In genomic region chr19:29520996-29521560, GRCm38 (mm10) we compare ENCODE assay signal across 8 mouse cellular contexts. TPM values are rescaled to one million over a fixed set of nuclear protein-coding genes. Genes with fewer than 3 reads are reported as not detected.
A peak's percentile ranks its signal among the peaks of the same experiment; 100 is the strongest.
DNase-seq lines count a peak whose midpoint lies in the region; TF ChIP-seq lines count a peak whose summit lies in the region.

No protein-coding gene starts in this region.

- H3K4me3 ChIP-seq in layer of hippocampus, adult 2 months = peak overlapping the region; percentile 95; the same call in 1 of the 2 replicates
- peak overlapping the region; percentile 97 for H3K4me3 ChIP-seq in embryonic facial prominence, embryonic 10.5 days
- peak overlapping the region; percentile 73 for H3K4me3 ChIP-seq in myocyte

- 46% methylated on average over 10 of the region's 10 CpGs for WGBS in embryonic facial prominence, embryonic 10.5 days

- H3K9me3 ChIP-seq in embryonic facial prominence, embryonic 10.5 days = no peaks in the 10 kb centered on the region

- peaks cover 23% of the 10 kb centered on the region for H3K4me1 ChIP-seq in embryonic facial prominence, embryonic 10.5 days

- no peak for DNase-seq in layer of hippocampus, adult 2 months (ENCODE audit: low spot score in 2 of 2)
- DNase-seq in layer of hippocampus, postnatal 14 days (ENCODE audit: low spot score in 2 of 2) = no peak
- no peak for DNase-seq in embryonic facial prominence, embryonic 10.5 days (ENCODE audit: low spot score)
- peak; percentile 19 for DNase-seq in induced T-regulatory cell, adult 2 months (ENCODE audit: low read depth)
- DNase-seq in thymus, postnatal 36 days = no peak
- DNase-seq in natural killer cell, adult 2 months (ENCODE audit: low spot score in 2 of 2) = no peak
- no peak for DNase-seq in cerebellum, adult 11 months

- peaks cover 34% of the 10 kb centered on the region for H3K79me2 ChIP-seq in myocyte (ENCODE audit: control insufficient read depth, insufficient read depth)

- H3ac ChIP-seq in myocyte (ENCODE audit: control insufficient read depth, insufficient read length) = peak overlapping the region; percentile 85

- H3K27ac ChIP-seq in layer of hippocampus, adult 2 months = peak overlapping the region; percentile 98; the same call in 1 of the 2 replicates
- peak overlapping the region; percentile 98 for H3K27ac ChIP-seq in embryonic facial prominence, embryonic 10.5 days (replicated peaks)

- H3K27me3 ChIP-seq in embryonic facial prominence, embryonic 10.5 days (replicated peaks; ENCODE audit: low read depth, poor library complexity, severe bottlenecking) = no peaks in the 10 kb centered on the region
- no peaks in the 10 kb centered on the region for H3K27me3 ChIP-seq in myocyte (ENCODE audit: control insufficient read depth, insufficient read depth, insufficient read length)

- peaks cover 4% of the 10 kb centered on the region for H3K36me3 ChIP-seq in embryonic facial prominence, embryonic 10.5 days (replicated peaks)
- peaks cover 7% of the 10 kb centered on the region for H3K36me3 ChIP-seq in myocyte (ENCODE audit: control insufficient read depth, insufficient read depth)

- peak overlapping the region; percentile 88 for H3K4me2 ChIP-seq in myocyte (ENCODE audit: low read depth)

- no peak for TF ChIP-seq CTCF in layer of hippocampus, adult 2 months (conservative IDR thresholded peaks at IDR 0.05)

- no peak for TF ChIP-seq POLR2A in myocyte (IDR thresholded peaks at IDR 0.05; ENCODE audit: insufficient read length, low read depth)

TF ChIP-seq in myocyte, 11 proteins besides CTCF, POLR2A, EP300 and RAD21:
- TF ChIP-seq MYOD1 (IDR thresholded peaks at IDR 0.05; ENCODE audit: control insufficient read depth in 1 of 3, insufficient read length in 2 of 3, low read depth in 2 of 3) = no peak
- no peak for TF ChIP-seq POLR2AphosphoS2 (IDR thresholded peaks at IDR 0.05; ENCODE audit: insufficient read length, low read depth)
- no peak for TF ChIP-seq USF1 (IDR thresholded peaks at IDR 0.05; ENCODE audit: low read depth)
- no peak for TF ChIP-seq SRF (IDR thresholded peaks at IDR 0.05; ENCODE audit: control insufficient read depth, insufficient read length, low read depth)
- TF ChIP-seq E2F4 (IDR thresholded peaks at IDR 0.05; ENCODE audit: insufficient read depth) = no peak
- no peak for TF ChIP-seq REST (IDR thresholded peaks at IDR 0.05; ENCODE audit: insufficient read depth, insufficient read length)
- no peak for TF ChIP-seq CEBPB (IDR thresholded peaks at IDR 0.05; ENCODE audit: insufficient read depth, poor library complexity, severe bottlenecking)

RNA-seq across cellular contexts. Expression of gene Ric1, which starts 1.0 kb away (rescaled TPM):
- total RNA-seq in layer of hippocampus, adult 2 months (2021) = 10 to 100 TPM; 38.7 to 47.3 TPM
- 10 to 100 TPM; 45.4 to 46.1 TPM for total RNA-seq in layer of hippocampus, postnatal 14 days (2021)
- polyA plus RNA-seq in embryonic facial prominence, embryonic 10.5 days (2016; fragmentation: Nextera tagmentation; extraction: Ambion mirVana) = 17.1 and 20.0 TPM in 2 replicates
- polyA plus RNA-seq in myocyte (2012; fragmentation: generic; extraction: Trizol) = 7.2 TPM
